Mouse (Mus musculus) common myeloid progenitor, adult 5-6 weeks (primary cell): ENCODE measurements around the gene Eif6. TPM values are rescaled to one million over a fixed set of nuclear protein-coding genes. Genes with fewer than 3 reads are reported as not detected.

Source experiments
- ATAC-seq: replicated peaks from 2 replicates; pipeline ENCODE4 v1.8.0; 2016; ENCODE audit warnings: low read depth, mild to moderate bottlenecking, moderate TSS enrichment, inconsistent platforms; ENCODE audit not compliant: poor library complexity, severe bottlenecking
- total RNA-seq: library from RNA; stranded (forward); fragments of 200-1000, 187-1606 nt; gene quantifications from 2 replicates; pipeline ENCODE4 v1.2.3, GENCODE M21; 2017

Eif6 gene
- total RNA-seq, 1 experiment from 2014 or later: 83.3 TPM

DNA sequence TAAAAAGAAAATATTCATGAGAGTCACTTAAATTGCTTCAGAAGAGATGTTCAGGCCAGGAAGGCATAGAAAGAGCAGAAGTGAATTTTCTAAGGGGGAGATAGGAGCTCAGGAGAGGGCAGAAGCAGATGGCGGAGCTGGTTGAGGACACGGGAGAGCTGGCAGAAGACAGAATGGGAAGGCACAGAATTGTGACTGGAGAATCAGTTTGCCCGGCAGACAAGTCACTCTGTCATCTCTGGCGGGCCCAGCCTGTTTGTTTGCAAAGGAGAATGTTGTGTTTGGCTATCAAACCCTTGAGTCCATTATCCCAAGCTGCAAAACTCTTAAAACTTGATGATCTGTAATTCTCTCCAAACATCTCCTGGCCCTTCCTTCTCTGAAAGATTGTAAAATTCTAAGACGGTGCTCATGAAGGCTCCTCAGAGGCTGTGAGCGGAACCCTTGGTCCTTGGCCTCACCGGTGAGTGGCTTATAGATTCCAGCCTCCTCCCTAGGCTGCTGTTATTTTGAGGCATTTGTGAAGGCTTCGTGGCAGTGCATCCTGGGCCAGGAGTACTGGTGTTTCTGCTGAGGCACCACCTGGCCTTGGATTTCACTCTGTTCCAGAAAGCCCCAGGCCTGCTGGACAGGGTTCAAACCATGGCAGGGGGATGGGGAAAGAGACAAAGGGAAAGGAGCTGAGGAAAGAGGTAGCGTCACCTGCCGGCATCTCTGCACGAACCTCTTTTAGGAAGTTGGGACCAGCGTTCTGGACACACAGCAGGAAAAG, 31.9 kb downstream of the Eif6 start:
- no peak for ATAC-seq

DNA sequence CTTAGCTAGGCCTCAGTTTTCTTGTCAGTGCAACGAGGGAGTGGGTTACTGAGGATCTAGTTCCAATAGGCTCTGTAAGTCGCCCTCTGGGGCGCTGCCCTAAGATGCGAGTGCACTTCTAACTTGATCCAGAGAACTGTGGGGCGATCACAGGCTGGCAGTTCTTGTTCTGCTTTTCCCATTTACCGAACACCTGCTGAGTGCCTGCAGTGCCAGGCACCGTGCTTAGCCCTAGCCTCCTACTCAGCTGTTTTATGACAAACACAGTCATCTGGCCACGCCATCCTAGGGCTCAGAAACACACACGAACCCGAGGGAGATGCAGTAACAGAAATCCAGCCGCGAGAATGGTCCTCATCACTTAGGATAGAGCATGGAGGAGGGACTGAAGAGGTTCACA, 33.8 kb downstream of the Eif6 start:
- ATAC-seq: 0 out of 2 replicates have a peak, but pooled peaks have one; percentile 15

DNA sequence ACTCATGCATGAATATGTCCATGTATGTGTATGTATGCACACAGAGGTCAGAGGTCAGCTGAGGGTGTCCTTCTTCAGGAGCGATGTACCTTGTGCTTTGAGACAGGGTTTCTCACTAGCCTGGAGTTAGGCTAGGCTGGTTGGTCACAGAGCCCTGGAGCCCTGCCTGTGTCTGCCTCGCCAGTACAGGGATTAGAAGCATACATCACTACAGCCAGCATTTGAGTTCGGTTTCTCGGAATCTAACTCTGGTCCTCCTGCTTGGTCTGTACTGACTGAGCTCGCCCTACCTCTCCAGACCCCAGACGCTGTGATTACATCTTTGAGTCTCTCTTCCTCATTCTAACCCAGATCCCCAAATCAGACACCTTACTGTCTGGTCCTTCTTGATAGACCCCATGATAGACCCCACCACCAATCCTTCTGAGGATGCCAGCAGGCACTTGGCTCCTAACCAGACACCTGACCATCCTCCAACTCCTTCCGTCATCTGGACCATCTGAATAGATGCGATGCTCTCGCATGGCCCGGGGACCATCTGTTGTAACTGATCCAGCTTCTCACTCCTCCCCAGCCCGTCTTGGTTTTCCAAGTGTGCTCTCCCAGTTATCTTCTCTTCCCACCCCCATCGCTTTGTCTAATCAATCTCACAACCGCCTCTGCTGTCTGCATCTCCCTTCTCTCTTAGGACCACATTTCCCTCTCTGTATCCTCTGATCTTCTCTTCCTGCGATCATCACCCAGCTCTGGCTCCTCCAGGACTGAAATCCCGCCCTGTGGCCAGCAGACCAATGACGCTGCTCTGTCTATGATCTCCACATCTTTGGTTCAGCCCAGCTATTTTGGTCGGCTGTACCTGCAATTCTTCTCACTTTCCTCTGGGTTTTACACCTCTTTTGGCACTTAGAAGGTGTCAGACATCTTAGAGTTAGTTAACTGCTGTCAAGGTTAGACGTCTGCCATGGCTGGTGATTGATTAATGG, 38.5 kb downstream of the Eif6 start:
- no peak for ATAC-seq

DNA sequence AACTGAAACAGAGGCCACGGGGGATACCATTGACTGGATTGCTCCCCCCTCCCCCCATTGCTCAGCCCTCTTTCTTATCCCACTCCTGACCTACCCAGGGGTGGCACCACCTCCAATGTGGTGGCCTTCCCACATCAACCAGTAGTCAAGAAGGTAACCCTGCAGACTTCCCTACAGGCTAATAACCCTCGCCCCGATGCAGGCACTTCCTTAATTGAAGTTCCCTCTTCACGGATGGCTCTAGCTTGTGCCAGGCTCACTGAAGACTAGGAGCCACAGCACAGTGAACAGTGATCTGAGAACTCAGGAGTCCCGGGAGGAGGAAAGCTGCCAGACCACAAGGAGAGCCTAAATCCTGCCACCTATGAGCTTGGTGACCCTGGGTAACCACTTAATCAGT, 39.8 kb downstream of the Eif6 start:
- ATAC-seq: peak; percentile 65; the same call in 1 of the 2 replicates

DNA sequence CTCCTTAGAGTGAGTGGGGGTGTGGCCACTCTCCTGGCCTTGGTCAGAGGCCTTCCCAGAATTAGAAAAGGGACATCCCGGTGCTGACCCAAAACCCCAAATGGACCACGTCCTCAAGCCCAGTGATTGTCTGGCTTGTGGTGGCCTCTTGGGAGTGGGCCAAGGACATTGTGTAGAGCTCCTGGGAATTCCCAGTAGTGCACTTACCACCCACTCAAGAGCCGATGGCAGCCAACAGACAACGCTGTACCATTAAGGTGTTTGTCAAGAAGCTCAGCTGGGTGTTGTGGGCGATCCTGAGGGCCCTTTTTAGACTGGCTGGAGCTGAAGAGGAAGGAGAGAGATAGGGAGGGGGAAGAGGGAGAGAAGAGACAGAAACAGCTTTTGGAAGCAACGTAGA, 42.2 kb downstream of the Eif6 start:
- no peak for ATAC-seq

DNA sequence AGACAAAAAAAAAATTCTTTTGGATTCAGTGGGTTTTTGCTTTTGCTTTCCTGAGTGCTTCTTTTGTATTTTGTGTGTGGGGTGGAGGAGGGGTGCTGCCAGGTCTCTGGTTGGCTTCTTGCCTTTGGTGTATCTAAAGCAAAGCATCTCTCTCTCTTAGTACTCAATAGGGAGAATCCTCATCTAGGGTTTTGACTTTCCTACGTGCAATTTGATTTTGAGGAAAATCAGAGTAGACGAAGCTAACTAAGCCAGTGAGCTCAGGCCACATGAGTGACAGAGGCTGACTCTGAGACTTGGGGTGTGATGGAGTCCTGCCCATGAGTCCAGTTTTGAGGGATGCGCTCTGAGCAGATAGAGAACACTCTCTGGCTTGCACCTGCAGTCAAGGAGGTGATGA, 47.2 kb downstream of the Eif6 start:
- ATAC-seq: no peak

DNA sequence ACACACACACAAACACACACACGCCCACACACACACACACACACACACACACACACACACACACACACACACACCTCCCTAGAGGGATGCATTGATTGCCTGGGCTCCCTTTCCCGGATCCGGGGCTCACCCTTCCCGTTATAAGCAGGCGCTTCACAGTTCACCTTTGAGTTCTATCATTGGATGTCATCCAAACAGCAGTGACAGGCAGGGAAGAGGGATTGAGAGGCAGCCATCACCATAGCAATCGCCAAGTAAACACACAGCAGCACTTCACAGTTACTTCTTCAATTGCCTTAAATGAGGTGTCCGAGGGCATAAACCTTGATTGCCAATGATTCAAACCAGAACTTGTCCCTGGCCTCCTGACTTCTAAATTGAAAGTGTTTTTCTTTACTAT, 47.7 kb downstream of the Eif6 start:
- no peak for ATAC-seq

DNA sequence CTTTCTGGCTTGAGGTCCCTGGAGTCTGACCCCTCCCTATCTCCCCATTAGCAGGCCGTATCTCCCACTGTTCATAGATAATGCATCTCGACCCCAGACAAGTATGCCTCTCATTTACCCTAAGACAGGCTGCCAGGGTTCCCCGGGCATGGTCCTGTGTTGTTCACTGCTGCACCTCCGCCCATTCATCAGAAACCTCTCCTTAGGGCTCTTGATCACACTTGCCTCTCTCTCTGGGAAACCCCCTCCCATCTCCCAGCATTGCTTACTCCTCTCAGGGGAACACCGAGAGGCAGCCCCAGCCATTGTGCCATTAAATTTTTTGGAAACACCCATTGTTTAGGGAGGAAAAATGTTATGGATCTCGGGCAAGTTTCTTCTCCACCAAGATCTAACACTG, 48.7 kb downstream of the Eif6 start:
- no peak for ATAC-seq

DNA sequence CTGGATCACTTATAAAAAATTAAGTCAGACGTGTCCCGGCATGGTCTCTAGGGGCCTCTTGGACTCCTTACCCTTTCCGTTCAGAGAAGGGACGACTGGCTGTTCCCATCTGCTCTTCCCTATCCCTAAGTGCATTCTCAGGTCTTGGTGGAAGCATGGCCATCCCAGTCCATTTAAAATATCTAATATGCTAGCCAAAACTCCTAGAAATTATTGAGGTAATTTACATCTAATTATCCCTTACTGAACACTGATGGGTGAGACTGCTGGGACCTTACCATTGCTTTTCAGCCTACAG, 49.1 kb downstream of the Eif6 start:
- ATAC-seq: no peak

DNA sequence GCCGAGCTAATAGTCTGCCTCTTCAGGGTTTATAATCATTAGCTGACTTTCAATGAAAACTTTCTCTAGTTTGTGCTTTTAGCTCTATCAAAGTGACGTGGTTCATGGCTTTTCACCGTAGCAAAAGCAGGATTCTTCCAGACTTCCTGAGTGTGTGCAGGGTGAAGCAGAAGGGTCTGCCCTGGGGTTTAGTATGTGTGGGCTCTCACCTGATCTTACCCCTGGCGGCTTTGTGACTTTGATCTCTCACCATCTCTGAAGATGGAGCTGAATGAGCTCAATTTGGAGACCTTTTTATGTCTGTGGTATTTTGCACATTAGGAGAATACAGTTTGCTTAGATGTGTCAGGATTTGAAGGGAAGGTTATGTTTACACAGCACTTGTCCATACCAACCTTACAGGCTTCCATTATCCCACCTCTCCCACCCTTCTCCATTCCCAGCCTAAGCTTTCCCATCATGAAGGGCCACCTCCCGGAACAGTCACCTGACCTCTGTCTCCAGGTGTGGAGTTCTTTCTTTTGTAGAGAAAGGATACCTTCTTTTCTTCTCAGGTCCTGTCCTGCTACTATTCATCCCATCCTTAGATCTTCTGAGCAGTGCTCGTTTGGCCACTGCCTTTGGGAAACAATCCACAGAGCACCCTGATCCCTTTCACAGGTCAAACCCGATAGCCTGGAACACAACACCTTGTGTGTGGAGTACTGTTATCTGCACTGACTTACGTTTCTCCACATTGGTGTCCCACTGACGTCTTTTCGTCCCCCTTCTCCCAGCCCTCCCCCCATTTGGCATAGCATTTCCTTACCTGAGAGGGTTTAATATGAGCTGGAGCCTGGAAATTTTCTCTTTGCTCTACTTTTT, 49.7 kb downstream of the Eif6 start:
- no peak for ATAC-seq

DNA sequence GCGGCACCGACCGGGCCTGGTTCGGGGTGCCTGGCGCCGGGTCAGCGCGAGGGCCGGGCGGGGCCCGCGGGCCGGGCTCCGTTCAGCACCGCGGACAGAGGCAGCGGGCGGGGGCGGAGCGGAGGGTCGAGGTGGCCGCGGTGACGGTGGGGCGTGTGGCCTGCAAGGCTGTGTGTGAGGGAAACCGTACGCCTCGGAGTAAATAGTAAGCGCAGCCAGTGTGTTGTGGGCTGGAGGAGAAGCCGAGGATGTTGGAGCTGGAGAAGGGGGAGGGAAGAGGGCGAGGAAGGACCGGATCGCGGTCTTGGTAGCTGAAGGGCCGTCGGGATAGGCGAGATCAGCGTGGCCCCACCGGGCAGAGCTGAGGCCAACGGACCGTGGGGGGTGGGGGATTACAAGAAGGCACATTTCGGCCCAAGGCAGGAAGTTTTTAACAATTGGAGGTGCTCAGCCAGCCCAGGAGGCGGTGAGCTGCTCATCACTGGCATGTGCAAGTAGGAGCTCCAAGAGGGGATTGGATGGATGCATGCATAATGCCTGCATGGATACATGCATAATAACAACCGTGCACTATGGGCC, 51.0 kb downstream of the Eif6 start:
- peak; percentile 93 for ATAC-seq

DNA sequence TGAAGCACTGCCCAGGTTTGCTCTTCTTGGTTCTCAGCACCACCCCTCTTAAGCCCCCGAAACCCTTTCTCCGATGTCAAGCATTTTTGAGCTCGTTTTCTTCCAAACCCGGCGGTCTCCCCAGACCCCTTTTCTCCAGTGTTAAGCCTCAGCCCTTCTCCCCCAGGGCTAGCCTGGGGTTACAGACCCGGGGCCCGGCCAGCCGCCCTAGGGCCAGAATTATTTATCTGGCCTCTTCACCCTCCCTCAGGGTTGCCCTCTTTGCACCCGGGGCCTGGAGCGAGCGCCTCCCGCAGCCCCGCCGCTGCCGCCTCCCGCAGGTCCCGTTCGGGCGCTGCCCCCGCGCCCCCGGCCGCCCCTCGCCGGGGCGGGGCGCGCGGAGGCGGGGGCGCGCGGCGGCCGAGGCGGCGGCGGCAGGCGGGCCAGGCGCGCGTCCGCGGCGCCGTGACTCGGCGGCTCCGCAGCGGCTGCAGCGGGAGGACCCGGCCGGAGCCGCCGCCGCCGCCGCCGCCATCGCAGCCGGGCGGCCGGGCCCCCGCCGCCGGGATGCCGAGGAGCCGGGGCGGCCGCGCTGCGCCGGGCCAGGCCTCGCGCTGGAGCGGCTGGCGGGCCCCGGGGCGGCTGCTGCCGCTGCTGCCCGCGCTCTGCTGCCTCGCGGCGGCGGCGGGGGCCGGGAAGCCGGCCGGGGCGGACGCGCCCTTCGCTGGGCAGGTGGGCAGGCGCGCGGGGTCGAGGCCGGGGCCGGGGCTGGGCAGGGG, 51.6 kb downstream of the Eif6 start, which contains the start of gene Mmp24:
Gene Mmp24 (plus strand): TSS at position 416 of the 758 bp plus-strand sequence.
- no peak for ATAC-seq

DNA sequence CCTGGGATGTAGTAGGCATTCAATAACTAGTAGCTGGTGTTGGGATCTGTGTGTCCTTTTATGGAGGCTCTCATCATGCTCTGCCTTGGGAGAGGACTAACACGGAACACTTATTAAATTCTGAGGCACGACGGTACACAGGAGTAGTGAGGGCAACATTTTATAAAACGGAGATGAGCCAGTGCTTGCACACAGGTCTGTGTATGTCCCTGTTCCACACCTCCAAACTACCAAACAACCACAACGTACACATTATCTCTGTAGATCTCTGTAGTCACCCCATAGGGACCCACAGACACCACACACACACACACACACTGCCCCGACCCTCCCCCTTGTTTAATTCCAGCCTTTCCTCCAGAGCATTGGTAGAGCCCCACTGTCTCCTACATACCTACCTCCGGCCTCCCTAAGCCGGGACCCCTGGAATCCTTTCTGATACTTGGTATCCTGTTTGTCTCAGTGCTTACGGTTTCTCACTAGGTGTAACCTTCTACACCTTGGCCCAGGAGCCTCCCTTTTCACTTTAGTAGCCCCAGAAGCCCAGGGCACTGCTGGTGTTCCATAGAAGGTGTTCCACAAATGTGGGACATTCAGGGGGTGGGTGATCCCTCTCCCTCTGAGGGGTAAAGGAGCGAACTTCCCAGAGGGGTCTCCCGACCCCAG, 52.3 kb downstream of the Eif6 start:
- ATAC-seq: no peak

DNA sequence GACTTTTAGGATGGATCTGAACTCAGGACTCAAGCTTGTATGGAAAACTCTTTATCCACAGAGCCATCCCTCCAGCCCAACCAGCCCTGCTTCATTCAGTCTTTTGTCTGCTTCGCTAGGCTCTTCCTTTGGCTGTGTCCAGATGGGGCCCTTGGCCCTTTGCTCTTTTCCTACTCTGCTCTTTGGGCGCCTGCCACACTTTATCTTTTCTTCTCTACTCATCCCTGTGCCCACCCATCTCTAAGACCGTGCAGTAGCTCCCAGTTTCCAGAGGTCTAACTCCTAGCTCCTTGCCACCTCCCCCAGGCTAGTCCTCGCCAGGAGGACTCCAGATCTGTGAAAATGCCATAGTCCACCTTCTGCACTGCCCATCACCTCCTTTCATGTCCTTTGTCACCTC, 53.1 kb downstream of the Eif6 start:
- ATAC-seq: no peak

Other genes with a start within 250 kb of the Eif6 start
- gene Gss, start 234.1 kb downstream of the Eif6 start, total RNA-seq: 18.4 and 22.5 TPM in 2 replicates
- gene Myh7b, start 215.7 kb downstream of the Eif6 start, total RNA-seq: 0.05 TPM in 1 of 2 replicates, not detected in the other
- gene Trpc4ap, start 134.5 kb downstream of the Eif6 start, total RNA-seq: 73.5 and 77.3 TPM in 2 replicates
- gene Edem2, start 97.5 kb downstream of the Eif6 start, total RNA-seq: 27.8 and 36.5 TPM in 2 replicates
- not detected in 2 replicates for gene Gm17581, start 91.1 kb downstream of the Eif6 start, total RNA-seq
- gene Procr, start 75.8 kb downstream of the Eif6 start, total RNA-seq: 0.39 and 3.4 TPM in 2 replicates
- 0.32 TPM in 1 of 2 replicates, not detected in the other for gene Mmp24, start 51.6 kb downstream of the Eif6 start, total RNA-seq
- 12.5 and 15.3 TPM in 2 replicates for gene BC029722, start 7.5 kb downstream of the Eif6 start, total RNA-seq
- not detected in 2 replicates for gene Fam83c, start 7.9 kb upstream of the Eif6 start, total RNA-seq
- gene Uqcc1, start 103.4 kb upstream of the Eif6 start, total RNA-seq: 58.5 and 105 TPM in 2 replicates
- gene Gm15557, start 113.8 kb upstream of the Eif6 start, total RNA-seq: not detected in 2 replicates
- not detected in 2 replicates for gene Gdf5, start 118.4 kb upstream of the Eif6 start, total RNA-seq
- gene Cep250, start 129.5 kb upstream of the Eif6 start, total RNA-seq: 36.6 and 46.4 TPM in 2 replicates
- 4.3 TPM in 1 of 2 replicates, not detected in the other for gene 6430550D23Rik, start 181.1 kb upstream of the Eif6 start, total RNA-seq
- gene Ergic3, start 181.1 kb upstream of the Eif6 start, total RNA-seq: 55.3 and 84.7 TPM in 2 replicates
- gene Fer1l4, start 226.0 kb upstream of the Eif6 start, total RNA-seq: not detected in 2 replicates
- gene Spag4, start 238.2 kb upstream of the Eif6 start, total RNA-seq: 2.4 and 2.6 TPM in 2 replicates